In the genomic region with DNA sequence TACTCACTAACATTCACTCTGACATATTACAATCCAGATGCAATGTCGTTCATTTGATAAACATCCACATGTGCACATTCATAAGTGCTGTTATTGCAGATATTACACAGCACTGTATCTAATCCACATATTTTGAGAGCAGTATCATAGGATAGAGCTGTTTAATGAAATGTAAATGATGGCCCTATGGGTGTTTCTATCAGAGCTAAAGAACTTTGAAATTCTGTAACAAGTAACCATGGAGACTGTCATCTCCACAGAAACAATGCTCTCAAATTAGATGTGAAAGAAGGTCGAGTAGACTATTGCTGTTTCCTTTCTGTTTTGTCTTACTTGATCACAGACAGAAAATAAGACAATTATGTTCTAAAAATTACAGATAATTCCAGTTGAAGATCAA, we compare ENCODE assay signal across 23 mouse cellular contexts.
A peak's percentile ranks its signal among the peaks of the same experiment; 100 is the strongest.
DNase-seq lines count a peak whose midpoint lies in the region; ATAC-seq and TF ChIP-seq lines count a peak whose summit lies in the region.
"Had no signal": no experiment of that assay in that cellular context is flagged by ENCODE, and none has a peak within 500 bp of the region (broad histone marks: within the 10 kb centered on the region; RNA-seq: fewer than 3 reads in every experiment).

No protein-coding gene starts in this region.

- ATAC-seq in forebrain, postnatal 0 days = peak; percentile 53; the same call in 1 of the 2 replicates
- no peak for ATAC-seq in forebrain, embryonic 13.5 days
- ATAC-seq in midbrain, postnatal 0 days (ENCODE audit: low FRiP score) = 0 out of 2 replicates have a peak, but pooled peaks have one; percentile 23
- no peak for ATAC-seq in midbrain, embryonic 11.5 days (ENCODE audit: low FRiP score)
- ATAC-seq: activated CD4-positive, CD25-positive, alpha-beta regulatory T cell, adult 4 months; intestine, embryonic 15.5 days had no signal

- H3K4me2 ChIP-seq in forebrain, postnatal 0 days (ENCODE audit: low read depth) = no peak overlapping the region
- no peak overlapping the region for H3K4me2 ChIP-seq in forebrain, embryonic 13.5 days
- no peak overlapping the region for H3K4me2 ChIP-seq in midbrain, postnatal 0 days (ENCODE audit: low read depth, low read length, poor library complexity, severe bottlenecking)
- no peak overlapping the region for H3K4me2 ChIP-seq in midbrain, embryonic 11.5 days
- H3K4me2 ChIP-seq: embryonic facial prominence, embryonic 12.5 days; embryonic facial prominence, embryonic 15.5 days; heart, embryonic 11.5 days; hindbrain, embryonic 13.5 days; intestine, embryonic 15.5 days had no signal

- H3K27me3 ChIP-seq in forebrain, postnatal 0 days (ENCODE audit: insufficient read depth, low read length) = no peaks in the 10 kb centered on the region
- H3K27me3 ChIP-seq in forebrain, embryonic 13.5 days = no peaks in the 10 kb centered on the region
- H3K27me3 ChIP-seq in midbrain, postnatal 0 days (ENCODE audit: insufficient read depth, low read length) = no peaks in the 10 kb centered on the region
- no peaks in the 10 kb centered on the region for H3K27me3 ChIP-seq in midbrain, embryonic 11.5 days (ENCODE audit: control insufficient read depth, insufficient read depth, low read length)
- H3K27me3 ChIP-seq: embryonic facial prominence, embryonic 12.5 days; embryonic facial prominence, embryonic 15.5 days; hindbrain, embryonic 13.5 days; intestine, embryonic 15.5 days had no signal

- TF ChIP-seq CTCF in forebrain, postnatal 0 days (IDR thresholded peaks at IDR 0.05; ENCODE audit: low read depth) = no peak
- TF ChIP-seq CTCF in layer of hippocampus, adult 2 months (conservative IDR thresholded peaks at IDR 0.05) = no peak
- TF ChIP-seq CTCF in midbrain, postnatal 0 days (IDR thresholded peaks at IDR 0.05) = no peak

- H3K27ac ChIP-seq in forebrain, postnatal 0 days (ENCODE audit: low read depth, low read length) = no peak overlapping the region
- no peak overlapping the region for H3K27ac ChIP-seq in forebrain, embryonic 13.5 days
- 0 out of 2 replicates have a peak overlapping the region, but pooled peaks have one; percentile 5 for H3K27ac ChIP-seq in layer of hippocampus, adult 2 months
- no peak overlapping the region for H3K27ac ChIP-seq in midbrain, postnatal 0 days (ENCODE audit: low read depth, low read length)
- H3K27ac ChIP-seq in midbrain, embryonic 11.5 days (ENCODE audit: low read depth, low read length) = no peak overlapping the region
- H3K27ac ChIP-seq: embryonic facial prominence, embryonic 12.5 days; embryonic facial prominence, embryonic 15.5 days; gastrocnemius, adult 2 months; hindbrain, embryonic 13.5 days; intestine, embryonic 15.5 days had no signal

- H3K9me3 ChIP-seq in forebrain, postnatal 0 days (ENCODE audit: low read length) = no peaks in the 10 kb centered on the region
- no peaks in the 10 kb centered on the region for H3K9me3 ChIP-seq in forebrain, embryonic 13.5 days (replicated peaks)
- no peaks in the 10 kb centered on the region for H3K9me3 ChIP-seq in midbrain, postnatal 0 days (ENCODE audit: low read length)
- no peaks in the 10 kb centered on the region for H3K9me3 ChIP-seq in midbrain, embryonic 11.5 days (ENCODE audit: control insufficient read depth, low read length)
- H3K9me3 ChIP-seq: embryonic facial prominence, embryonic 12.5 days; embryonic facial prominence, embryonic 15.5 days; hindbrain, embryonic 13.5 days; intestine, embryonic 15.5 days had no signal

- H3K36me3 ChIP-seq in forebrain, postnatal 0 days (ENCODE audit: insufficient read depth) = no peaks in the 10 kb centered on the region
- no peaks in the 10 kb centered on the region for H3K36me3 ChIP-seq in forebrain, embryonic 13.5 days (ENCODE audit: poor library complexity, severe bottlenecking)
- no peaks in the 10 kb centered on the region for H3K36me3 ChIP-seq in midbrain, postnatal 0 days (ENCODE audit: insufficient read depth, low read length)
- no peaks in the 10 kb centered on the region for H3K36me3 ChIP-seq in midbrain, embryonic 11.5 days (ENCODE audit: control insufficient read depth, insufficient read depth, low read length)
- H3K36me3 ChIP-seq: embryonic facial prominence, embryonic 12.5 days; embryonic facial prominence, embryonic 15.5 days; hindbrain, embryonic 13.5 days; intestine, embryonic 15.5 days had no signal

- WGBS in forebrain, postnatal 0 days = 33% methylated on average over 2 of the region's 2 CpGs
- 48% methylated on average over 2 of the region's 2 CpGs for WGBS in forebrain, embryonic 13.5 days
- 42% methylated on average over 2 of the region's 2 CpGs for WGBS in midbrain, postnatal 0 days
- 60% methylated on average over 2 of the region's 2 CpGs for WGBS in midbrain, embryonic 11.5 days

- H3K9ac ChIP-seq in forebrain, postnatal 0 days = no peak overlapping the region
- H3K9ac ChIP-seq in forebrain, embryonic 13.5 days = no peak overlapping the region
- H3K9ac ChIP-seq in midbrain, postnatal 0 days (replicated peaks; ENCODE audit: low read length, poor library complexity, severe bottlenecking) = no peak overlapping the region
- no peak overlapping the region for H3K9ac ChIP-seq in midbrain, embryonic 11.5 days (ENCODE audit: low read length)
- H3K9ac ChIP-seq: embryonic facial prominence, embryonic 12.5 days; embryonic facial prominence, embryonic 15.5 days; hindbrain, embryonic 13.5 days; intestine, embryonic 15.5 days had no signal

- H3K4me3 ChIP-seq in forebrain, postnatal 0 days (ENCODE audit: low read depth, low read length) = no peak overlapping the region
- no peak overlapping the region for H3K4me3 ChIP-seq in forebrain, embryonic 13.5 days
- H3K4me3 ChIP-seq in layer of hippocampus, adult 2 months = no peak overlapping the region
- H3K4me3 ChIP-seq in midbrain, postnatal 0 days (ENCODE audit: low read depth, low read length) = no peak overlapping the region
- no peak overlapping the region for H3K4me3 ChIP-seq in midbrain, embryonic 11.5 days (ENCODE audit: low read depth, low read length)
- H3K4me3 ChIP-seq: embryonic facial prominence, embryonic 12.5 days; embryonic facial prominence, embryonic 15.5 days; gastrocnemius, adult 2 months; hindbrain, embryonic 13.5 days; intestine, embryonic 15.5 days had no signal

- DNase-seq in forebrain, postnatal 0 days = no peak
- DNase-seq in layer of hippocampus, adult 2 months (ENCODE audit: low spot score in 2 of 2) = no peak
- no peak for DNase-seq in layer of hippocampus, adult 18-20 months (ENCODE audit: low spot score in 2 of 2)
- DNase-seq in midbrain, postnatal 0 days (ENCODE audit: low spot score) = peak; percentile 4
- no peak for DNase-seq in midbrain, embryonic 11.5 days (ENCODE audit: low spot score, missing footprints)
- DNase-seq in left cerebral cortex, adult 11 months (ENCODE audit: low spot score) = no peak
- DNase-seq: adrenal gland, adult 8-10 months; adrenal gland, postnatal 25 days; cerebellum, adult 11 months; cerebellum, adult 2 months; cerebellum, adult 9-11 months; cerebellum, postnatal 25 days; gastrocnemius, adult 2 months; gastrocnemius, postnatal 14 days; heart, adult 11 months; kidney, adult 11 months had no signal

- H3K4me1 ChIP-seq in forebrain, postnatal 0 days (ENCODE audit: insufficient read depth) = no peaks in the 10 kb centered on the region
- no peaks in the 10 kb centered on the region for H3K4me1 ChIP-seq in forebrain, embryonic 13.5 days
- H3K4me1 ChIP-seq in midbrain, postnatal 0 days (ENCODE audit: insufficient read depth, low read length) = no peaks in the 10 kb centered on the region
- no peaks in the 10 kb centered on the region for H3K4me1 ChIP-seq in midbrain, embryonic 11.5 days (ENCODE audit: control insufficient read depth, insufficient read depth, low read length)
- H3K4me1 ChIP-seq: embryonic facial prominence, embryonic 12.5 days; embryonic facial prominence, embryonic 15.5 days; hindbrain, embryonic 13.5 days; intestine, embryonic 15.5 days had no signal

Comparison
In these comparisons a context has a peak if more than half of its experiments do, and no peak if none do; other contexts are left out.
1. ATAC-seq: peak in forebrain, postnatal 0 days (single experiment) and midbrain, postnatal 0 days (single experiment); none in forebrain, embryonic 13.5 days (single experiment) and midbrain, embryonic 11.5 days (single experiment).